Mouse (Mus musculus) heart, embryonic 14.5 days (tissue): ENCODE data around the gene Cep295. TPM values are rescaled to one million over a fixed set of nuclear protein-coding genes. Genes with fewer than 3 reads are reported as not detected.
"Not testable (repeated sequence)": the region's sequence is repeated elsewhere in the genome, so short reads cannot be mapped to it uniquely, and the experiment has no call there.

ENCODE experiments used
- ATAC-seq: fragments of 200-750 bp; cut with Nextera tagmentation; 2 replicates; pipeline ENCODE4 v1.8.0; 2017; ENCODE audit warnings: low read depth, moderate TSS enrichment; ENCODE audit not compliant: insufficient number of reproducible peaks, insufficient read depth, low FRiP score
- H3K27ac ChIP-seq, 2 experiments: fragments of 200-500 bp in 1 of 2; fragments of 300-500 bp in 1 of 2; sonication (generic) in 1 of 2; replicated peaks in 1 of 2; 2 replicates each; pipeline ENCODE4 v1.5.1; 2012 to 2014; ENCODE audit warnings: low read depth in 2 of 2, low read length in 2 of 2, control low read depth in 1 of 2, mild to moderate bottlenecking in 1 of 2, mixed read lengths in 1 of 2; ENCODE audit not compliant: control insufficient read depth in 1 of 2, insufficient read depth in 1 of 2
- H3K27me3 ChIP-seq: fragments of 300-500 bp; sonication (generic); 2 replicates; pipeline ENCODE4 v1.6.1; 2014; ENCODE audit warnings: mild to moderate bottlenecking, low read length, control low read depth; ENCODE audit not compliant: control insufficient read depth, insufficient read depth
- H3K36me3 ChIP-seq: fragments of 300-500 bp; sonication (generic); 2 replicates; pipeline ENCODE4 v1.6.1; 2014; ENCODE audit warnings: mild to moderate bottlenecking, control low read depth, low read length, mixed read lengths; ENCODE audit not compliant: control insufficient read depth, insufficient read depth
- H3K4me1 ChIP-seq, 2 experiments: fragments of 200-500 bp in 1 of 2; fragments of 300-500 bp in 1 of 2; sonication (generic) in 1 of 2; 2 replicates each; pipeline ENCODE4 v1.6.1; 2012 to 2014; ENCODE audit warnings: low read length in 2 of 2, control low read depth in 1 of 2, mixed read lengths in 1 of 2; ENCODE audit not compliant: control insufficient read depth in 2 of 2, insufficient read depth in 2 of 2
- H3K4me2 ChIP-seq: fragments of 300-500 bp; sonication (generic); 2 replicates; pipeline ENCODE4 v1.6.1; 2014; ENCODE audit warnings: mild to moderate bottlenecking, low read length
- H3K4me3 ChIP-seq, 2 experiments: fragments of 200-500 bp in 1 of 2; fragments of 300-500 bp in 1 of 2; sonication (generic) in 1 of 2; 2 replicates each; pipeline ENCODE4 v1.5.1; 2012 to 2014; ENCODE audit warnings: low read length in 2 of 2, mild to moderate bottlenecking in 2 of 2, control low read depth in 1 of 2, low read depth in 1 of 2, moderate library complexity in 1 of 2; ENCODE audit not compliant: control insufficient read depth in 1 of 2, insufficient read depth in 1 of 2
- H3K9ac ChIP-seq: fragments of 300-500 bp; sonication (generic); 2 replicates; pipeline ENCODE4 v1.6.1; 2014; ENCODE audit warnings: mild to moderate bottlenecking, low read length
- H3K9me3 ChIP-seq: fragments of 300-500 bp; sonication (generic); 2 replicates; pipeline ENCODE4 v1.6.1; 2016; ENCODE audit warnings: low read length, control low read depth; ENCODE audit not compliant: control insufficient read depth
- WGBS: fragments of 180-500 bp; shearing (Covaris S2); extraction: QIAGEN DNeasy Blood & Tissue Kit; methylation state at CpG from one replicate; pipeline ENCODE4 v1.1.7; 2014; 5-methylcytosine and 5-hydroxymethylcytosine counted together
- polyA plus RNA-seq: library from polyadenylated mRNA; unstranded; fragments of >200 nt; fragmentation: Nextera tagmentation; extraction: Ambion mirVana; gene quantifications from 2 replicates; pipeline ENCODE4 v1.2.1, GENCODE M21; 2014

Gene Cep295
- polyA plus RNA-seq, 1 experiment from 2014 or later, result 11.9 TPM

- no peaks in the 10 kb centered on the region for H3K27me3 ChIP-seq
- no peak overlapping the region for H3K4me3 ChIP-seq
- 56% methylated on average over 1 of the region's 1 CpGs for WGBS
- ATAC-seq, result no peak
- H3K27ac ChIP-seq, result no peak overlapping the region
- no peaks in the 10 kb centered on the region for H3K4me1 ChIP-seq
- H3K9ac ChIP-seq, result no peak overlapping the region
- H3K9me3 ChIP-seq, result no peaks in the 10 kb centered on the region
- H3K36me3 ChIP-seq, result no peaks in the 10 kb centered on the region
- no peak overlapping the region for H3K4me2 ChIP-seq
Measured at GRCm38 (mm10) chr9:15364843-15365242, 7.3 kb upstream of the Cep295 start.

DNA sequence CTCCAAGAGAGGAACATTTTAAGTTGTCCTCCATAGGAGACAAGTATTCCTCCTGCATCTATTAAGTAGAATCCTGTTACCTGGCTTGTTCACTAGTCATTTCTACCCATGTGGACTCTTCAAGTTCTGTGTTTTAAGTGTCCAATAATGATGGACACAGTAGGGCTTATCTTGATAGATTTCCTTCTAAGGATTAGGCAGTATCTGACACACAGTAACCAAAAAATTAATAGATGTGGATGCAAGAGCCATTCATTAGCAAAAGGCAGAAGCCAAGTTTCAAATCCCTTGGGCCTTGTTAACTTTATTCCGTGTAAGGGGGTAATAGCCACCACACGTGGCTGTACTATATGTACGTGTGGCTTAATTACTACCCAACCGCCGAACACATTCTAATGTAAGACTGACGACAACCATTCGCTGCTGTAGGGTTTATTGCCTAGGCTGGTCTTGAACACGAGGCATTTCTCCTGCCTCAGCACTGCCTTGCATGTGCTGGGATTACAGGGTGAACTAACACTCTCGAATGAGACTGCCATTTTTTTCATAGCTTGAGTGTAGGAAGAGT is 588 bp downstream of the Cep295 start:
- under 1% methylated on average over 9 of the region's 9 CpGs for WGBS
- peak overlapping the region; percentile 80 for H3K4me2 ChIP-seq
- H3K9me3 ChIP-seq, result no peaks in the 10 kb centered on the region
- H3K4me3 ChIP-seq, result peak overlapping the region; percentile 78 to 93
- H3K27ac ChIP-seq, result peak overlapping the region; percentile 77 to 80
- no peaks in the 10 kb centered on the region for H3K27me3 ChIP-seq
- H3K9ac ChIP-seq, result peak overlapping the region; percentile 87
- peaks cover 22% of the 10 kb centered on the region for H3K36me3 ChIP-seq
- peaks cover 0 to 6% of the 10 kb centered on the region in 2 experiments; a peak in 1 of 4 replicates for H3K4me1 ChIP-seq
- ATAC-seq, result no peak

- no peaks in the 10 kb centered on the region for H3K4me1 ChIP-seq
- H3K9ac ChIP-seq, result no peak overlapping the region
- no peak overlapping the region for H3K27ac ChIP-seq
- ATAC-seq, result no peak
- no peaks in the 10 kb centered on the region for H3K27me3 ChIP-seq
- no peak overlapping the region for H3K4me2 ChIP-seq
- no peak overlapping the region for H3K4me3 ChIP-seq
- peaks cover 76% of the 10 kb centered on the region for H3K36me3 ChIP-seq
- no peaks in the 10 kb centered on the region for H3K9me3 ChIP-seq
- 69% methylated on average over 2 of the region's 2 CpGs for WGBS
Measured at GRCm38 (mm10) chr9:15349925-15350324, 7.7 kb downstream of the Cep295 start.

DNA sequence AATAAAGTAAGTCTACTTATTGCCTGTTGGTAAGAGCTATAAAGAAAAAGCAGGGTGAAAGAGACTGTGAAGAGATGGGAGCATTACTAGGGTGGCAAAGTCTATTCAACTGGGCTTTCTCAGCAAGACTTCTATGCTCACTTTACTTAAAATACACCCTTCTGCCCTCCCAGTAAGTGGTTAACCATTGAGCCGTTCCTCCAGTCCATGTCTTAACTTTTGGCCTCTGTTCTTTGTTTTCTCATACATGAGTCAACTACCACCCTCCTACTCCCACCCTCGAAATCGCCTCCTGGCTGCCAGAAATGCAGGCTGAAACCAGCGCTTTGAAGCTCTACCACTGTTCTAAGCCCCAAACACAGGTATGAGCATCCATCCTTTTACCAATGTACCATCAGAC is 19.8 kb downstream of the Cep295 start:
- H3K9me3 ChIP-seq, result no peaks in the 10 kb centered on the region
- H3K4me1 ChIP-seq, result no peaks in the 10 kb centered on the region
- no peak overlapping the region for H3K27ac ChIP-seq
- no peak overlapping the region for H3K4me2 ChIP-seq
- H3K9ac ChIP-seq, result no peak overlapping the region
- H3K4me3 ChIP-seq, result no peak overlapping the region
- H3K27me3 ChIP-seq, result no peaks in the 10 kb centered on the region
- H3K36me3 ChIP-seq, result peaks cover 94% of the 10 kb centered on the region
- WGBS, result 86% methylated on average over 4 of the region's 4 CpGs
- ATAC-seq, result no peak

DNA sequence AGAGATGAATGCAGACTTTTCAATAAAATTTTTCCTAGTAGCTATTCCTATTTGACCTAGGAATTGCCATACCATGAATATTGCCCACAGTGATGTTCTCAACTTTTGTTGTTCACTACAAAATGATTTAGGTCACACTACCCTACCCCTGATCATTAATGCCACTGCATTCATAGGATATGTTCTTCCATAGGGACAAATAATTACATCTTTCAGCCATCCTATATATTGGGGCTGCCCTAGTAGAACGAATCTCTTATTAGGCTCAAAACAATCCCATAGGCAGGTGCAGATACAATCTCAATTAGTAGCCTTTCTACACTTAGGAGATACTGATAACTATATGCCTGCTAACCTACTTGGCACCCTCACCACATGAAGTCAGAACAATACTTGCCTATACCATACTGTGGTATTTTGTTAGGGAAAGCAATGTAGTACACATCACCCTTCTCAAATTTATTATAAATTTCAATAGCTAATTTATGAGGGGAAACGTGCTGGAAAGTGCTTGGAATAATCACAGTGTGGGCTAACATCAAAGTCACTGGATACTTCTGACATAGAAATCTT is 39.3 kb downstream of the Cep295 start:
- no peaks in the 10 kb centered on the region for H3K9me3 ChIP-seq
- H3K27ac ChIP-seq, result no peak overlapping the region
- peaks cover 66% of the 10 kb centered on the region for H3K36me3 ChIP-seq
- no peak overlapping the region for H3K9ac ChIP-seq
- H3K27me3 ChIP-seq, result no peaks in the 10 kb centered on the region
- 87% methylated on average over 2 of the region's 2 CpGs for WGBS
- H3K4me1 ChIP-seq, result no peaks in the 10 kb centered on the region
- H3K4me3 ChIP-seq, result no peak overlapping the region
- ATAC-seq, result no peak
- no peak overlapping the region for H3K4me2 ChIP-seq

- Histone ChIP-seq H3K4me2 (no peak overlapping the region), H3K4me3 (no peak overlapping the region), H3K27me3 (no peaks in the 10 kb centered on the region), H3K9ac (no peak overlapping the region), H3K9me3 (no peaks in the 10 kb centered on the region), H3K27ac (no peak overlapping the region), H3K36me3 (peaks cover 65% of the 10 kb centered on the region), H3K4me1 (no peaks in the 10 kb centered on the region)
- no peak for ATAC-seq
- WGBS, result 60% methylated on average over 5 of the region's 5 CpGs
Measured at GRCm38 (mm10) chr9:15317223-15318169, 40.1 kb downstream of the Cep295 start.

- not testable (repeated sequence) for H3K4me3 ChIP-seq, H3K27me3 ChIP-seq, H3K9ac ChIP-seq, H3K27ac ChIP-seq, H3K4me2 ChIP-seq, H3K9me3 ChIP-seq, H3K4me1 ChIP-seq, ATAC-seq
- WGBS, result 76% methylated on average over 2 of the region's 2 CpGs
- peaks cover 65% of the 10 kb centered on the region for H3K36me3 ChIP-seq
Measured at GRCm38 (mm10) chr9:15316296-15316695, 41.3 kb downstream of the Cep295 start.
